Mouse (Mus musculus): ENCODE data around the gene Krtap13.

DNA sequence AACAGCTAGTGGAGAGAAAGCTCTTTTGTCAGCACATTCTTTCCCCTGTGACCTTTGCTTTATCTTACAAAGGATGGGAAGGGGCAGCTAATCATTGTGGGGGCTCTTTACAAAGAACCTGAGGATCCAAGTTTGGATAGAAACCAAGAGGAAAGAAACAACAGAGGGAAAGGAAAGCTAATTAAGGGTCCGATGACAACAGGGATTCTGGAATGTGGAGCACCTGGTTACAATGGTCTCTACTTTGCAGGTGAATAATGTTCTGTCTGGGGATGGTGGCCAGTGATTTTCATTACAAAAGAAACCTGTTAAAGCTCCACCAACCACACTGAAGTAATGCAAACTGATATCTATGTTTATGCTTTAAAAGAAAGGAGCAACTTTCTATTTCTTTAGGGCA, 31.4 kb downstream of the Krtap13 start:
- no peak for TF ChIP-seq CTCF (IDR thresholded peaks at IDR 0.05; ENCODE audit: low read depth, low read length)
- TF ChIP-seq POLR2A (IDR thresholded peaks at IDR 0.05; ENCODE audit: extremely low read depth, insufficient read depth, low read length): no peak

Data from liver, adult 2 months (tissue).